Mouse (Mus musculus) heart, postnatal 0 days (tissue): ENCODE results near the gene Nod2.

Experiments used
- CTCF ChIP-seq: IDR thresholded peaks from 2 replicates; pipeline ENCODE4 v1.5.1; 2016; ENCODE audit warnings: antibody characterized with exemption, control low read depth, low read depth
- EP300 ChIP-seq: IDR thresholded peaks from 2 replicates; pipeline ENCODE4 v1.6.1; 2016; ENCODE audit warnings: antibody characterized with exemption, low read depth

DNA sequence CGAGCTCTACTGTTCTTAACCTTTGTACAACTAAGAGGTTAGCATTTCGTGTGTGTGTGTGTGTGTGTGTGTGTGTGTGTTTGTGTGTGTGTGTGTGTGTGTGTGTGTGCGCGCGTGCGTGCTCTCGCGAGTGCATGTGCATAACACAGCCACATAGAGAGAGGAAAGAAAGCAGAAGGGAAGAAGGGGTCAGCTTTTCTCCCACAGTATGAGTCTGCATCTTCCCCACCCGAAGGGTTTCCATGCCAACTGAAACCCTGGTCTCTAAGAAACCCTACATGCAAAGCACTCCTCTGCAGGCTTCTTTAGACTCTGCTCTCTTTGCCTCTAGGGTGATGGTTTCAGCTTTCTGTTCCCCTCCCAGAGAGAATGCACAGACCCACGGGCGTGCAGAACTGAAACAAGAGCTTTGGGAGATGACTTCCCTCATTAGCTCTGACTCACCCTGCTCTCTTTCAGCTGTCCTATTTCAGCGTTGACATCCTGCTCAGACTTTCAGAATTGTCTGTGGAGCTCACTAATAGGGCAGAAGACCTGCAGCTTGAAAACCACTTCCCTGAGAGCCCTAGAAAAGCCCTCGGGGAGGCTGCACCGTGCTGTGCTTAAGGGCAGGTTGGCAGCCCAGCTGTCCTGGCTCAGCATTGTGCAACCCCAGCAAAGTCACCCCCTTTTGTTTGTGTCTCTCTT is 21.4 kb downstream of the Nod2 start:
- TF ChIP-seq CTCF = no peak
- no peak for TF ChIP-seq EP300
